Mouse (Mus musculus): ENCODE data around the gene Gdpgp1.

- TF ChIP-seq USF1 (IDR thresholded peaks at IDR 0.05; ENCODE audit: low read depth) (no peak), MAX (IDR thresholded peaks at IDR 0.05; ENCODE audit: low read depth) (no peak), E2F4 (IDR thresholded peaks at IDR 0.05; ENCODE audit: insufficient read depth) (no peak), MYOD1 (IDR thresholded peaks at IDR 0.05; ENCODE audit: control insufficient read depth in 1 of 3, insufficient read length in 2 of 3, low read depth in 2 of 3) (no peak), POLR2A (IDR thresholded peaks at IDR 0.05; ENCODE audit: insufficient read length, low read depth) (no peak), MYOG (IDR thresholded peaks at IDR 0.05; ENCODE audit: control insufficient read depth in 1 of 3, insufficient read depth in 1 of 3, insufficient read length in 2 of 3, low read depth in 2 of 3) (no peak), POLR2AphosphoS2 (IDR thresholded peaks at IDR 0.05; ENCODE audit: insufficient read length, low read depth) (no peak), CEBPB (IDR thresholded peaks at IDR 0.05; ENCODE audit: insufficient read depth, poor library complexity, severe bottlenecking) (no peak), TCF3 (IDR thresholded peaks at IDR 0.05; ENCODE audit: insufficient read length, low read depth) (no peak), TCF12 (IDR thresholded peaks at IDR 0.05; ENCODE audit: insufficient read depth, poor library complexity, severe bottlenecking) (no peak), SRF (IDR thresholded peaks at IDR 0.05; ENCODE audit: control insufficient read depth, insufficient read length, low read depth) (no peak), REST (IDR thresholded peaks at IDR 0.05; ENCODE audit: insufficient read depth, insufficient read length) (no peak)
Measured at GRCm38 (mm10) chr7:80205705-80206589, 26.7 kb upstream of the Gdpgp1 start.
